Mouse (Mus musculus): Measurements from ENCODE around the gene Med9. TPM values are rescaled to one million over a fixed set of nuclear protein-coding genes. Genes with fewer than 3 reads are reported as not detected.

Gene Med9
- total and polyA plus RNA-seq, 2 experiments from 2014 or later = 31.6 to 36.0 TPM

- 7% methylated on average over 34 of the region's 34 CpGs for WGBS
These were observed 15.6 kb downstream of the Med9 start for GRCm38 (mm10) chr11:59963364-59964162.

GRCm38 (mm10) chr11:59964163-59964758, 16.3 kb downstream of the Med9 start:
- peak overlapping the region; percentile 92 for H3K4me2 ChIP-seq (ENCODE audit: low read depth)
- no peaks in the 10 kb centered on the region for H3K9me3 ChIP-seq (ENCODE audit: low read length)
- H3K27ac ChIP-seq (ENCODE audit: low read depth, low read length) = no peak overlapping the region
- H3K4me3 ChIP-seq (ENCODE audit: low read depth, low read length) = peak overlapping the region; percentile 42
- no peak for TF ChIP-seq CTCF (IDR thresholded peaks at IDR 0.05; ENCODE audit: low read depth)
- peaks cover 18% of the 10 kb centered on the region for H3K27me3 ChIP-seq (ENCODE audit: insufficient read depth, low read length)
- 4% methylated on average over 33 of the region's 33 CpGs for WGBS
- no peak for ATAC-seq
- H3K4me1 ChIP-seq (ENCODE audit: insufficient read depth) = peaks cover 18% of the 10 kb centered on the region
- peak; percentile 40 for DNase-seq
- peaks cover 13% of the 10 kb centered on the region; the same call in 1 of the 2 replicates for H3K36me3 ChIP-seq (ENCODE audit: insufficient read depth)
- peak overlapping the region; percentile 40 for H3K9ac ChIP-seq

More at GRCm38 (mm10) chr11:59963364-59964162, 15.6 kb downstream of the Med9 start:
- no peak overlapping the region for H3K27ac ChIP-seq (ENCODE audit: low read depth, low read length)
- H3K36me3 ChIP-seq (ENCODE audit: insufficient read depth) = peaks cover 13% of the 10 kb centered on the region; the same call in 1 of the 2 replicates
- H3K4me2 ChIP-seq (ENCODE audit: low read depth) = peak overlapping the region; percentile 92
- H3K4me3 ChIP-seq (ENCODE audit: low read depth, low read length) = peak overlapping the region; percentile 42
- H3K9me3 ChIP-seq (ENCODE audit: low read length) = no peaks in the 10 kb centered on the region
- TF ChIP-seq CTCF (IDR thresholded peaks at IDR 0.05; ENCODE audit: low read depth) = no peak
- peaks cover 18% of the 10 kb centered on the region for H3K27me3 ChIP-seq (ENCODE audit: insufficient read depth, low read length)
- H3K9ac ChIP-seq = peak overlapping the region; percentile 40; the same call in 1 of the 2 replicates
- ATAC-seq = peak; percentile 27; the same call in 1 of the 2 replicates
- peaks cover 18% of the 10 kb centered on the region for H3K4me1 ChIP-seq (ENCODE audit: insufficient read depth)
- no peak for DNase-seq

GRCm38 (mm10) chr11:59964818-59965217, 16.8 kb downstream of the Med9 start, which contains the start of gene Rasd1:
Gene Rasd1 (minus strand): TSS chr11:59964944.
- Histone ChIP-seq H3K4me3 (ENCODE audit: low read depth, low read length) (peak within 1 kb of the TSS; percentile 42), H3K4me2 (ENCODE audit: low read depth) (peak within 1 kb of the TSS; percentile 92), H3K27me3 (ENCODE audit: insufficient read depth, low read length) (peaks cover 18% of the 10 kb centered on the region), H3K9ac (peak within 1 kb of the TSS; percentile 40), H3K36me3 (ENCODE audit: insufficient read depth) (peaks cover 13% of the 10 kb centered on the region; the same call in 1 of the 2 replicates), H3K4me1 (ENCODE audit: insufficient read depth) (peaks cover 18% of the 10 kb centered on the region), H3K9me3 (ENCODE audit: low read length) (no peaks in the 10 kb centered on the region), H3K27ac (ENCODE audit: low read depth, low read length) (no peak within 1 kb of the TSS)
- 2% methylated on average over 28 of the region's 28 CpGs for WGBS
- DNase-seq (no peak), ATAC-seq (peak; percentile 36; the same call in 1 of the 2 replicates)
- TF ChIP-seq CTCF (IDR thresholded peaks at IDR 0.05; ENCODE audit: low read depth) = no peak

- H3K36me3 ChIP-seq (ENCODE audit: insufficient read depth) = peaks cover 13% of the 10 kb centered on the region; the same call in 1 of the 2 replicates
- H3K27me3 ChIP-seq (ENCODE audit: insufficient read depth, low read length) = peaks cover 18% of the 10 kb centered on the region
- H3K4me3 ChIP-seq (ENCODE audit: low read depth, low read length) = peak overlapping the region; percentile 42
- no peaks in the 10 kb centered on the region for H3K9me3 ChIP-seq (ENCODE audit: low read length)
- peaks cover 18% of the 10 kb centered on the region for H3K4me1 ChIP-seq (ENCODE audit: insufficient read depth)
- peak; percentile 90 for TF ChIP-seq CTCF (IDR thresholded peaks at IDR 0.05; ENCODE audit: low read depth)
- peak overlapping the region; percentile 40; the same call in 1 of the 2 replicates for H3K9ac ChIP-seq
- ATAC-seq = peak; percentile 71
- WGBS = 37% methylated on average over 25 of the region's 25 CpGs
- H3K4me2 ChIP-seq (ENCODE audit: low read depth) = peak overlapping the region; percentile 92
- peak; percentile 75 for DNase-seq
- H3K27ac ChIP-seq (ENCODE audit: low read depth, low read length) = no peak overlapping the region
These were observed 17.5 kb downstream of the Med9 start for GRCm38 (mm10) chr11:59965227-59966101.

- DNase-seq (peak; percentile 3), ATAC-seq (no peak)
- H3K27me3 ChIP-seq (ENCODE audit: insufficient read depth, low read length) = peaks cover 18% of the 10 kb centered on the region
- no peak overlapping the region for H3K27ac ChIP-seq (ENCODE audit: low read depth, low read length)
- peaks cover 10% of the 10 kb centered on the region; the same call in 1 of the 2 replicates for H3K36me3 ChIP-seq (ENCODE audit: insufficient read depth)
- no peak overlapping the region for H3K4me3 ChIP-seq (ENCODE audit: low read depth, low read length)
- no peak overlapping the region for H3K9ac ChIP-seq
- TF ChIP-seq CTCF (IDR thresholded peaks at IDR 0.05; ENCODE audit: low read depth) = no peak
- no peak overlapping the region for H3K4me2 ChIP-seq (ENCODE audit: low read depth)
- H3K4me1 ChIP-seq (ENCODE audit: insufficient read depth) = peaks cover 18% of the 10 kb centered on the region
- H3K9me3 ChIP-seq (ENCODE audit: low read length) = no peaks in the 10 kb centered on the region
- 61% methylated on average over 4 of the region's 4 CpGs for WGBS
These were observed 18.1 kb downstream of the Med9 start for GRCm38 (mm10) chr11:59966102-59966483.

DNA sequence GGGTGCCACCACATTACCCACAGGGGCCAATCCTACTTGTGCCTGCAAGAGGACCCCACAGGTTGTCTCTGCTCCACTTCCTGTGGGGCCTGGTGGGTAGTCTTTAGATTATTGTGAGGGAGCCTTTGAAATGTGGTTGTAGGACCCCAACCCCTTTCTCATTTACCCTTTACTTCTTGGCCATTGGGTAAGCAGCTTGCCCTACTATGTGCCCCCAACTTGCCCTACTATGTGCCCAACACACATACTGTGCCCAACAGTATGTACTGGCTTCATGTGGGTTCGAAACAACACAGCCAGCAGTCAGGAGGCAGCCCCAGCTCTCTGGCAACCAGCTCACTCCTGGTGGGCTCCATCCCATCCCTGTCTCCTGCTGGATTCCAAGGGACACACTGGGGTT, 19.8 kb downstream of the Med9 start:
- no peak for ATAC-seq
- peaks cover 18% of the 10 kb centered on the region for H3K27me3 ChIP-seq (ENCODE audit: insufficient read depth, low read length)
- H3K36me3 ChIP-seq (ENCODE audit: insufficient read depth) = no peaks in the 10 kb centered on the region
- H3K9me3 ChIP-seq (ENCODE audit: low read length) = no peaks in the 10 kb centered on the region
- no peak overlapping the region for H3K9ac ChIP-seq
- H3K4me2 ChIP-seq (ENCODE audit: low read depth) = no peak overlapping the region
- no peak overlapping the region for H3K27ac ChIP-seq (ENCODE audit: low read depth, low read length)
- 89% methylated on average over 1 of the region's 1 CpGs for WGBS
- DNase-seq = no peak
- no peak overlapping the region for H3K4me3 ChIP-seq (ENCODE audit: low read depth, low read length)
- H3K4me1 ChIP-seq (ENCODE audit: insufficient read depth) = peaks cover 18% of the 10 kb centered on the region
- TF ChIP-seq CTCF (IDR thresholded peaks at IDR 0.05; ENCODE audit: low read depth) = no peak
